Mouse (Mus musculus) lung, postnatal 0 days (tissue): ENCODE data around the gene Rab27a.

ENCODE experiments used
- CTCF ChIP-seq: IDR thresholded peaks from 2 replicates; pipeline ENCODE4 v1.5.1; 2016; ENCODE audit warnings: antibody characterized with exemption, mild to moderate bottlenecking
- EP300 ChIP-seq: IDR thresholded peaks from 2 replicates; pipeline ENCODE4 v1.6.1; 2016; ENCODE audit warnings: antibody characterized with exemption, mild to moderate bottlenecking, control low read depth

DNA sequence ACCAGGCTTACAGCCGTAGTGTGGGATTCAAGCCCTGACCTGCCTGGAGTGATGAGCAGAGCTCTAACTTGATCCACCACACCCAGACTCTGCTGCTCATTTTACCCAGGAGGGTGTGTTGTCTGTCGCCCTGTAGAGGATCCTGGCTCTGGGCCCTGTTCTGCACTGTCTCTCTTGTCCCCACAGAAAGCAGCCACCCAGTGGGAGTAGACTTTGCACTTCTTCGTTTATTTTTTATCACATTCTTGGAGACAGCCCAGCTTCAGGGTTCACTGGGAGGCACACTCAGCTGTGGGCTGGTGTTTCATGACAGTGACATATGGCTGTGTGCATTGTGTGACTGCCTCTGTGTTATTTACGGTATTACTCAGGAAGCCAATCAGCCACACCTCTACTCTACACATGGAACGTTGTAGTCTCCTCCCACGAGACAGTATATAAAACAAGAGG lies 23.6 kb downstream of the Rab27a start:
- TF ChIP-seq CTCF (peak; percentile 10; the same call in 1 of the 2 replicates), EP300 (peak; percentile 81; the same call in 1 of the 2 replicates)
